In genomic region chr4:152625032-152626003, GRCm38 (mm10) we compare ENCODE assay signal across 8 mouse cellular contexts.
DNase-seq lines count a peak whose midpoint lies in the region; ATAC-seq and TF ChIP-seq lines count a peak whose summit lies in the region.

No protein-coding gene starts in this region.

- no peaks in the 10 kb centered on the region for H3K9me3 ChIP-seq in intestine, embryonic 16.5 days (ENCODE audit: control insufficient read depth, low read length)
- H3K9me3 ChIP-seq in midbrain, embryonic 10.5 days (replicated peaks) = no peaks in the 10 kb centered on the region

- peak; percentile 43 for DNase-seq in CD4-positive, CD25-positive, alpha-beta regulatory T cell, adult 2 months (ENCODE audit: low read depth, low spot score)
- peak; percentile 14 to 31 for DNase-seq in gastrocnemius, postnatal 36 days
- DNase-seq in left cerebral cortex, postnatal 10 days (ENCODE audit: extremely low spot score in 1 of 2, low spot score in 2 of 2) = peak; percentile 77 to 83
- DNase-seq in midbrain, embryonic 10.5 days (ENCODE audit: low spot score) = peak; percentile 80

- H3K4me2 ChIP-seq in intestine, embryonic 16.5 days (ENCODE audit: low read depth, low read length) = no peak overlapping the region

- no peak for TF ChIP-seq POLR2A in small intestine, adult 2 months (IDR thresholded peaks at IDR 0.05; ENCODE audit: low read depth, low read length)

- TF ChIP-seq CTCF in small intestine, adult 2 months (IDR thresholded peaks at IDR 0.05; ENCODE audit: extremely low read depth, insufficient read length, insufficient replicate concordance, low read depth, low read length) = peak; percentile 63; the same call in 1 of the 2 replicates

- WGBS in intestine, embryonic 16.5 days = 8% methylated on average over 22 of the region's 22 CpGs
- 3% methylated on average over 22 of the region's 22 CpGs for WGBS in midbrain, embryonic 10.5 days
- 9% methylated on average over 22 of the region's 22 CpGs for WGBS in small intestine, adult 2 months

- H3K4me1 ChIP-seq in intestine, embryonic 16.5 days (ENCODE audit: control insufficient read depth, insufficient read depth, low read length) = 0 out of 2 replicates have a peak, but pooled peaks cover 5% of the 10 kb centered on the region
- peaks cover 52% of the 10 kb centered on the region for H3K4me1 ChIP-seq in midbrain, embryonic 10.5 days
- H3K4me1 ChIP-seq in small intestine, adult 2 months (ENCODE audit: control insufficient read depth, insufficient read depth, insufficient read length, low read length) = no peaks in the 10 kb centered on the region

- no peak overlapping the region for H3K27ac ChIP-seq in intestine, embryonic 16.5 days (ENCODE audit: low read length)
- peak overlapping the region; percentile 70 for H3K27ac ChIP-seq in midbrain, embryonic 10.5 days (replicated peaks)
- no peak overlapping the region for H3K27ac ChIP-seq in small intestine, adult 2 months (ENCODE audit: insufficient read depth, low read depth, low read length)

- intact Hi-C loops in gastrocnemius, postnatal 36 days (cut with DNase I) = loop anchor here (5.0 kb wide), 1 partner anchor 93 kb away; no protein-coding TSS in a partner anchor
- intact Hi-C loops in left cerebral cortex, postnatal 10 days (cut with DNase I) = loop anchor here (5.0 to 10.0 kb wide), 2 partner anchors 749 to 857 kb away; partner anchors contain the start of gene Ajap1

- H3K9ac ChIP-seq in intestine, embryonic 16.5 days (ENCODE audit: low read depth, low read length) = no peak overlapping the region

- ATAC-seq in CD4-positive, CD25-positive, alpha-beta regulatory T cell, adult 4 months = no peak
- peak; percentile 75 for ATAC-seq in common myeloid progenitor, adult 5-6 weeks (replicated peaks; ENCODE audit: low read depth, poor library complexity, severe bottlenecking)
- peak; percentile 76 for ATAC-seq in intestine, embryonic 16.5 days

- H3K27me3 ChIP-seq in intestine, embryonic 16.5 days (replicated peaks; ENCODE audit: control insufficient read depth, insufficient read depth, low read length) = no peaks in the 10 kb centered on the region
- H3K27me3 ChIP-seq in midbrain, embryonic 10.5 days (ENCODE audit: low read depth, poor library complexity, severe bottlenecking) = peaks cover 26% of the 10 kb centered on the region; the same call in 1 of the 2 replicates
- no peaks in the 10 kb centered on the region for H3K27me3 ChIP-seq in small intestine, adult 2 months (ENCODE audit: control insufficient read depth, insufficient read depth, low read length)

- H3K36me3 ChIP-seq in intestine, embryonic 16.5 days (ENCODE audit: control insufficient read depth, insufficient read depth, low read length) = no peaks in the 10 kb centered on the region
- no peaks in the 10 kb centered on the region for H3K36me3 ChIP-seq in midbrain, embryonic 10.5 days
- no peaks in the 10 kb centered on the region for H3K36me3 ChIP-seq in small intestine, adult 2 months (ENCODE audit: control insufficient read depth, insufficient read depth, low read length)

- H3K4me3 ChIP-seq in intestine, embryonic 16.5 days (ENCODE audit: low read length) = no peak overlapping the region
- H3K4me3 ChIP-seq in midbrain, embryonic 10.5 days = peak overlapping the region; percentile 32
- no peak overlapping the region for H3K4me3 ChIP-seq in small intestine, adult 2 months (ENCODE audit: low read depth, low read length)

Comparison
In these comparisons a context has a peak if more than half of its experiments do, and no peak if none do; other contexts are left out.
1. DNase-seq: peak in every context shown above with its lines; median percentile 80 in left cerebral cortex, postnatal 10 days; 80 in midbrain, embryonic 10.5 days; 43 in CD4-positive, CD25-positive, alpha-beta regulatory T cell, adult 2 months; 22 in gastrocnemius, postnatal 36 days.